Mouse (Mus musculus) mature B cell (primary cell): ENCODE data around the gene Hoxd4.

ENCODE experiments used
- in situ Hi-C: fragments of 300-500 bp; cut with MboI; formaldehyde crosslinking; loops from 2 replicates; pipeline ENCODE4 v1.14.3; 2019

Gene Hoxd4

DNA sequence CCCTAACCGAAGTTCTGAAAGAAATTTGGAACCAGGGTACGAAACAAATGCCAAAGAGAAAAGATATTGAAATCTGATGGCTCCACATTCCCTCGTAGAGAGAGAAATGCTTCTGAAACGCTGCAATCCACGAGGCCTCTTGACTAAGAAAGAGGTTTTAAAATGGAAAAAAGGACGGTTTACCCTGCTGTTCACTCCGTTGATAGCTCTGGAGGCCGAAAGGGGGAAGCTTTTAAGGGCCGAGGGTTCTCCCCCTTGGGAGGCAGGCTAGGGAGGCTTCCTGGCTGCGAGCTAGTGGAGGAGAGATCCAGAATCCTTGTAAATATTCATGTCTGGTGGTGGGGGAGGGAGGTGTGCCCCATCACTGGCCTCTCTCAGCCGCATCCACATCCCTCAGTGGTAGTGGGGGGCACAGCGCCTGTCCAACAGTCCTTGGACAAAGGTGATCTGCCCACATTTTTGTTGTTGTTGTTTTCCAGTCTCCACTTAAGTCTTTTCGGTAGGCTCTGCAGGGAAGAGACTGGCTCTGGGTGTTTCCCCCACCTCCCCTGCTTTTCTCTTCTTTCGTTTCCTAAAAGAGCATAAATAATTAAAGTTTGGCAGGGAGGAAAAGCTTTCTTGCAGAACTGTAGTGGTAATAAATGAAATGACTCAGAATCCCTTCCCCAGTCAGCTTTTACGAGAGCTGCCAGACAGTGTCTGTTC is 32.7 kb upstream of the Hoxd4 start, which contains the start of gene Hoxd11:
Hoxd11 (plus strand) TSS at position 667 of the 705 bp plus-strand sequence.
- in situ Hi-C loops: no loop called here

DNA sequence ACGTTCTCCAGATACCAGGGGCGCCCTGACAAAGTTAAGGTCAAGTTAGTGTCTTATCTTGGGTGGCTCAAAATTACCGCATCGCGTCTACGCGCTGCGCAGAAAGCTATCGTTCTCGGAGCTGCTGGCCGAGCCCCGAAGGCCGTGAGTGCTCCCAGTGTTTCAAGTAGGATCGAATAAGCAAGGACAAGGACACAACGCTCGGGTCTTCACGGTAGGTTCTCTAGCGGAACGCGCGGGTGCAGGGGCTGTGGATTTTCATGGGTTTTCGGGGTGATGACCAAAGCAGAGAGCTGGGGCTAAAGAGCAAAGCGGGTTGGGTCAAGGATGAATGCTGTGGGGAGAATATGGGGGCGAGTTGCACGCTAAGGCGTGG is 32.1 kb upstream of the Hoxd4 start:
- in situ Hi-C loops: no loop called here

DNA sequence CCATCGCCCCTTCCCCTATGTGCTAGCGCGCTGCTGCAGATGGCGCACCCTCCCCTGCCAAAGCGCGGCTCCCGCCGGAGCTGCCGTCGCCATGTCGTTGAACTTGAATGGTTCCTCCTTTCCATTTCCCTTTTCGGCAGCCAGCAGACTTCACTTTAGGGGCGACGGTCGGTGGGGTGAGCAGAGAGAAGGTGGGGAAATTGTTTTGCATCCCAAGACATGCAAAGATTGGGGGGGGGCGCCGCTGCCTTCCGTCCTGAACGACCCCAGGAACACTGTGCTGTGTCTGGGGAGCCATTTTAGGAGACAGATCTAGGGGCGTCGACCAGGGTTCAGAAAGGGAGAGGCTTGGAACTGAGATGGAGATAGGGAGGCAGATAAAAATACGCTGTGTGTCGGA is 31.7 kb upstream of the Hoxd4 start:
- in situ Hi-C loops: no loop called here

DNA sequence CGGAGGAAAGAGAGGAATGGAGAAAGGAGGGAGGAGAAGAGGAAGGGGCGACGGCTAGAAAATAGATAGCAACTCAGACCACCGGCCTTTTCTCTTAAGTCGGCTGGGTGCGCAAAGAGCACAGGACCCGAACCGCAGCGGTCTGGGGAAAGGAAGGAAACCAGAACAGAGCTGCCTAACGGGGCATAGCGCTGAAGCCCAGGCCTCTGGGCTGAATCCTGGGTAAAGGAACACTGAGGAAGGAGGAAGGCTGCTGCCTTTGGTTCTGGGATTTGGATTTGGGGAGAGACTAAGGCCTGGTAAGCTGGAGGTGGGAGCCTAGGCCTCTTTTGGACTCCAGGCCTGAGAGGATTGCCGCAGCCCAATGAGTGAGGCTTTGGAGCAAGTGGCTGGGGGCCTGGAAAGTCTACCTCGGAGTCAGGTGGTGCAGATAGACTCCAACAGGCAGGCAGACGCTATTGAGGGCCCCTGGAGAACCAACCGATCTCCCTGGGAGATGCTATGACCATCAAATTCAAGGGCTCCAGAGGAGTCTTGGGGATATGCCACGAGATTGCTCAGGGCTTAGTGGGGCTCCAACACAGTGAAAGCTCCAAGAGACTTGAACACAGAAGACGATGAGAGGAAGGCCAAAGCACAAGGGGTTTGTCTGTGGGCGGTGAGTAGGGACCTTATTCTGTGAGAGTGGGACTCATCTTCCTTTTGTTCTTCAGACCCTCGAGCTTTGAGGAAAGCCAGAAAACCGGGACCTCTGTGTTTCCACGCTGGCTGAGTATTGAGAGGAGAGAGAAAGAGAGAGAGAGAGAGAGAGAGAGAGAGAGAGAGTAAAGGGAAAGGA is 30.9 kb upstream of the Hoxd4 start:
- in situ Hi-C loops: no loop called here

DNA sequence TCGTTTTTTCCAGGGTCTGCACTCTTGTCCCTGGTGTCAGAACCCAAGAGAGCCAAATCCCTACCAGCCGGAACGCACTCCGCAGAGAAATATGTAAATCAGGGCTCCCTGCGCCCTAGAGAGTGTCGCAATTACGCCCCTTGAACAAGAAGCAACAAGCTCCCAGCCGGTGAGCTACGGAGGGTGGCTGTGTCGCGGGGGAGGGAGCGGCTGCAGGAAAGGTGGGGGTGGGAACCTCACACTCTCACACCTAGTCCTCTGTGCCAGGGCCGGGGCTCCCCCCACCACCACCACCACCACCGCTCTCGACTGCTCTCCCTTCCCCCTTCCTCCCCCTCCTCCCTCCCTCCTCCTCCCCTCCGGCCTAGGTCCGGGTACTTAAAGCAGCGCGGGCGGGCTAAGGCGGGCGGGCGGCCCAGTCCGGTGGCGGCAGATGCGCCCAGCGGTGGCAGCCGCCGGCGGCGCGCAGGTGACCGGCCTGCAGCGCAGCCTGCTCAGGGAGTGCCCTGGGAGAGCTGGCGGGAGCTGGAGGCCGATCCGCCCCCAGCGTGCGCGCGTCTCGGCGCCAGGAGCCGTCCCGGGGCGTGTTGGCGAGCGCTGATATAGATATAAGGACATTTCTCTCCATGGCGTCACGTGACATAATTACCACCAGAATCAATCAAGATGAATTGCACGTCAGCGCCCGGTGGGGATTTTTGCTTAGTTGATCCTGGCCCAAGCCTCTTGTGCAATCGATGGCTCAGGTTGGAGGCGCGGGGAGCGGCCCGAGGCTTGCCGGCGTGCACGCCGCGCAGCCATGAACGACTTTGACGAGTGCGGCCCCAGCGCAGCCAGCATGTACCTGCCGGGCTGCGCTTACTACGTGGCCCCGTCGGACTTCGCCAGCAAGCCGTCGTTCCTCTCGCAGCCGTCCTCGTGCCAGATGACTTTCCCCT is 29.9 kb upstream of the Hoxd4 start:
- in situ Hi-C loops: no loop called here

DNA sequence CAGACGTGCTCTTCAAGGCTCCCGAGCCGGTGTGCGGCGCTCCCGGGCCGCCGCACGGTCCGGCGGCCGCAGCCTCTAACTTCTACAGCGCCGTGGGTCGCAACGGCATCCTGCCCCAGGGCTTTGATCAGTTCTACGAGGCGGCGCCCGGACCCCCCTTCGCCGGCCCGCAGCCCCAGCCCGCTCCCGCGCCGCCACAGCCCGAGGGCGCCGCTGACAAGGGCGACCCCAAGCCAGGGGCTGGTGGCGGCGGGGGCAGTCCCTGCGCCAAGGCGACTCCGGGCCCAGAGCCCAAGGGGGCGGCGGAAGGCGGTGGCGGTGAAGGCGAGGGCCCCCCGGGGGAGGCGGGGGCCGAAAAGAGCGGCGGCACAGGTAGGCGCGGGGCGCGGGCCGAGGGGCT is 28.9 kb upstream of the Hoxd4 start:
- in situ Hi-C loops: no loop called here

DNA sequence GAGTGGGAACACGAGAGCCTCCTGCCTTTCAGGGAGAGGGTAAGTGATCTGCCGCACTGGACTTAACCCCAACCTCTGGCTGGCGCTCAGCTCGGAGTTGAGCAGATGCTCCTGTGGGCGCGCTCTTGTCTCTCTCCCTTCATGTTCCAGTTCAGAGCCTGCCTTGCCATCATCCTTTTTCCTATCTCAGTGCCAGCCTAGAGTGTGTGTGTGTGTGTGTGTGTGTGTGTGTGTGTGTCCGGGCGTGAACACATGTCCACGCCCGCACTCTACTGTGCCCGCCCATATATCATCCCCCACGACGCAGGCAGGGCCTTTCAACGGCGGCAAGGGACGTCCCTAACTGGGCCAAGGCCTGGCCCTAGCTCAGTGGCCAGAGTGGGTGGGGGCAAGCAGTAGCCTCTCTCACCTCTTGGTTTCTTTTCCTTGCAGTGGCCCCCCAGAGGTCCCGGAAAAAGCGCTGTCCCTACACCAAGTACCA is 28.2 kb upstream of the Hoxd4 start:
- in situ Hi-C loops: no loop called here

DNA sequence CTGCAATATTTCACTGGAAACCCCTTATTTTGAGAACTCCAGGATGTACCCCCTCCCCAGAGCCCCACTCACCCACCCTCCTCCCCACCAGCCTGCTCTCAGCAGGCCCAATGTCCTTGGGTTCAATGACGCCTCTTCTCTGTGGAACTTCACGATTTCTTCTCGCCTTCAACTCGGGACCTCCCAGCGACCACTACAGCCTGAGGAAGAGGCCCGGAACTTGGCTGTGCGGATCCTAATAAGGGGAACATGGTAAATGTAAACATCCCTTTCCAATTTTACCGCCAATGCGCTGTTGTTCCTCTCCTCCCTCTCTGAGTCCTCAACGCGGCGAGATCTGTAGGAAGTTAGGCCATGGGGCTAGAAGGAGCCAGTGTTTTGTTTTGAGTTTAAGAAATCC is 27.6 kb upstream of the Hoxd4 start:
- in situ Hi-C loops: no loop called here

DNA sequence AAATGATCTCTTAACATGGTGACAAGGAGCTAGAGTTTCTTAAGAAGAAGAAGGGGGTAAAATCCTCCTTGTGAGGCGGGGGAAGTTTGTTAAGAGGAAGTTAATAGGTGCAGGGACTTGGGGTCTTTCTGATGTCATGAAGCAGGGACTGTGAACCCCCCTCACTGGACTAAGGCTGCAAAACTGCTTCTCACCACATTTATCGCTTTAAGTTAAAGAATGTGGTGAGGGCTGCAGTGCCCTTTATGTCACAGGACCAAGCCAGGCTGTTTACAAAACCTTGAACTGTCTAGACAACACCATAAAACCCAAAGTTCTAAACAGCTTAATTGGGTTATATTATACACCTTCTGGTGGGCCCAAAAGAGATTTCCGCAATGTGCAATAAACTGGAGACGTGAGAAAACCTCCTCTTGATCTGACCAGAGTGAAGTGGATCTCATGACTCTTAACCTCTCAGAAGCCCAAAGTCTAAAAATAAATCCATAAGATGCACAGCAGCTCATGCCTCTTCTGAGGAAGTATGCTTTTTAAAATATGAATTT is 26.6 kb upstream of the Hoxd4 start:
- in situ Hi-C loops: no loop called here

DNA sequence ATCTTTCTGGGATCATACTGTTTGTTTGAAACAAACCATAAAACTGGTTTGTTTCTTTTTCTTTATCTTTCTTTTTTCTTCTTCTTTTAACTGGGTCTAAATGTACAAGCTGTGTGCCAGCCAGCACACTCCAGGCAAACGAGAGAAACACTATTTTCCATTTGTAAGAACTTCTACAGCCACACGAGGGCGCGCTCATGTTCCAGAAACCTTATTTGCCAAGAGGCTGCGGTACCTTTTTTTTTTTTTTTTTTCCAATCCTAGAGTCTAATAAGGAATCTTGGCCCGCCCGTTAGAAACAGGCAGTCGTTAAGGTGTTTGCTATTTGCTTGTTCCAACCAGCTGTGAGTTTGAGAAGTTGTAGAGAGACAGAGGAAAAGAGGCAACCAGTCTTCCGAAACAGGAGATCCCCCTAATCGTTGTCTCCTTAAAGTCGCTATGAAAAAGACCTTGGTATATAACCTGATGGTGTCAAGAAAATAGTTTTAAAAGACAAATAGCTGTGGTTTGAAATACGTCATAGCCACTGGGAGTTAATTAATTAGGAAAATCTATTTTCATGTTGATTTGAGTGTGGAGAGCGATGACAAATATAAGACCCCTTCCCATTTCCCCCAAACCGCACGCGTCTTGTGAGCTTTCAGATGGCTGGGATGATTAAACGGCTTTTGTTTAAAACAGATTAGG is 25.3 kb upstream of the Hoxd4 start:
- in situ Hi-C loops: no loop called here

DNA sequence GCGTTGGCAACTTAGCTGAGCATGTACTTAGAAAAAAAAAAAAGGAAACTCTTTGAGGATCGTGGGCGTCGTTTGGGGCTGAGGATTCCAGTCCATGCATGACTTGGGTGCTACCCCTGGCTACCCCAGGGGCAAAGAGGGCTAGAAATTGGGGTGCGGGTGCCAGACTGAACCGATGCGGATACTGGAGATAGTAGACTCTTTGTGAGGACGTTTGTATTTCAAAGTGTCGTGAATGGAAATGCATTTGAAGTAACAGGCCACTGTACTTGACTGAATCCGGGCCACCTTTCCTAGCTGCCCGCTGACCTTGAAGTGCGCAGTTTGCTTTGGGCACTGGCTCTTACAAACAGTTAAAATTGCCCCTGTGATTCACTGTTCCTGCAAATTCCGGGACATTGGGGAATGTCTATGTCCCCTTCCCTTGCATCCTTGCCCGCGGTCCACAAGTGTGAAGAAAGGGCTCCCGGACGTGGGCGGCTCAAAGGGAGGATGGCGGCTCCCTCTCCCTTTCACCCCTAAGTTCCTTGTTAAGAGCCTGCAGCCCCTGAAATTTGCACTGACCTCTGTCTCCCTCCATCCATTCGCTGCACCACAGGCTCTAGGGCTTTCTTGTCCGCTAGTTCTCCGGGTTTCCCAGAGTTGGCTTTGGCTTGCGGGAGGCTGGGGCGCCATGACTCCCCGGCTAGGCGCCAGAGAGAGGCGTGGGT is 24.6 kb upstream of the Hoxd4 start:
- in situ Hi-C loops: no loop called here

DNA sequence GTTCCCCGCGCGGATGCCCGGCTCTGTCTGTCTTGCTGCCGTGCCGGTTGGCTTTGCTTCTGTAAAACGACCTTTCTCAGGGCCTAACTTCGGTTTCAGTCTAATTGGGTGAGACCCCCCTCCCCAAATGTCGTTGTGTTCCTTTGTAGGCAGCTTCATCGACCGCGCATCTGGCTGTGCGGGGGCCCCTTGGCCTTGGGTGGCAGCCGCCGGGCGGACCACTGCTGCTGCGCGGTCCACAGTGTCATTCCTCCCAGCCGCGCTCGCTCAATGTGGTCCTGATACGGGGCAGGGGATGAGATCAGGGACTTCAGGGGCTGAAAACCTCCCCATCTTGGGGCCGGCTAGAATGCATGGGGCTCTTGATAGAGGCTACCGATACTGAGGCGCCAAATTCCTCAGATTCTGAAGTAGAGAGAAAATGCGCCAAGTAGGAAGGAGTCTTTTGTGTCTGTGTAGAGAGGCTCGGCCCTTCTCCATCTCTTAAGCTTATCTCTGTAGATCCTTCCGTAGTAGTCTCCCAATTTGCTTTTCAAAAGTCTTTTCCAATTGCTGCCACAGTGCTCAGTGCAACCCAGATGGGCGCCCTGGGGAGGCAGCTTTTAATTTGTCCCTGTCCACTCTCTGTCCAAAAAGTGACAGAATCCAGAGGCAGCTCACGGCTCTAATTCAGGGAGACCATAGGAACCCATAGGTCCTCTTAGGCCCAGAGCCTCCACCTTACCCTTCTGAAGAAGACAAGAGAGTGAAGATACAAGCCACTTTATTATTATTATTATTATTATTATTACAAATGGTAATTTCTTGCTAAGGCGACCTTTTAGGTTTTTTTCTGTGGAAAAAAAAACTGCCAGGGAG is 23.8 kb upstream of the Hoxd4 start:
- in situ Hi-C loops: no loop called here

DNA sequence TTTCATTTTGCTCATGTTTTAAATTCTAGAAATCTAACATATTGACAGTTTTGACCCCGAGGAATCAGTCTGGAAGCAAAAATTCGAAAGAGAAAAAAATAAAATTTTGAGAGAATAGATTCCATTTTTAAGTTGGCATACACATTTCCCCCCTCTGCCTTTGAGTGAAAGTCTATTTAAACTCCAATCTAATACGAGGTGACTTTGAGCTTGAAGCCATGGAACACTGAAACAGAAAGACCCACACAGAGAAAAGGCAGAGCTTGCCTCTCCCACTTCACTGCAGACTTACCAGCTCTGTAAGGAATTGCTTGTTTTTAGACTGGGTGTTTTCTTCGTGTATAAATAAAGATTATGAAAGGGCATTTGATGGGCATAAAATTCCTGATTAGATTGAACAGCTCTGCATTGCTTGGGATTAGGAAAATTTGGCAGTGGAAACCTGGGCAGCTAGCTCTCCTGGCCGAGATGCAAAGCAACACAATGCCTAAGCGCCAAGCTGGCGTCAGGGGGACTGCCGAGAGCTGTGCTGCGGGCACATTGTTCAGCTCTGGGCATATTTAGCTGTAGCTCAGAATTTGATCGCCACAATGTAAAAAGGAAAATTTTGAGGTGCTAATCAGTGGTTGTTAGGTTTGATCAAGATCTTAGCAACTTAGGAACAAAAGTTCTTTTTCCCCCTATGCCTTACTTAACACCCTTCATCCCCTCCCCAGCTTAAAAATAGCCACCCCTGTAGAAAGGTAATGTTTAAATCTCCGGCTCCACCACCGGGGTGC is 22.7 kb upstream of the Hoxd4 start:
- in situ Hi-C loops: no loop called here

DNA sequence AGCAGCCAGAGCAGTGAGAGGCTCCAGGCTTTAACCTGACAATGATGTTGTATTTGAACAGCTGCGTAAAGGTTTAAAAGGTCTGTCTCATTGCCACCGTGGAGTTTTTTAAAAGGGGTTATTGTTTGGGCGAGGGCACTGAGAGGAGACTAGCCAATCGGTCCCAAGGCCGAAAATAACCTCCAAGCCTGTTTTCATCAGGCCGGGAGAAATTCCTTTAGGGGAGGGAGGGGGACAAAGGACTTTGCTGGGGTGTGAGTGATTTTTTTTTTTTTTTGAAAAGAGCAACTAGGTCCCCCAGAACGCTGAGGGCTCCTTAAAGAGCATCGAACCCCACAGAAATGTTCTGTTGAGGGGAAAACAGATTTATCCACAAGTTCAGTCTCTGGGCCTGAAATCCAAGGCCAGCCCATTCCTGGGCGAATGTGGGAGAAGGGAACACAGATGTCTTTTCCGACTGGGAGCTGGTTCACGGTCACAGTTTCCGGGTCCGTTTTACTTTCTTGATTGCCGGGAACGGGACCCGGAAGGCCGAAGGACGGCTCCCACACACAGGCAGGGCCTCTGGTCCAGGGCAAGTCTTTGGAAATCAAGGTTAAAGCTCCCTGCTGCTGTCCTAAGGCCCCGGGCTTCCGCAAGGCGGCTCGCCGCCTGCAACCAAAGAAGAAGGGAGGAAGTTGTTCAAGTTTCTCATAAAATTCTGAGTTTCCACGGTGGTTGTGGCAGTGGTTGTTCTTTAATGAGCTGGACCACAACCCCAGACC is 22.0 kb upstream of the Hoxd4 start:
- in situ Hi-C loops: no loop called here

DNA sequence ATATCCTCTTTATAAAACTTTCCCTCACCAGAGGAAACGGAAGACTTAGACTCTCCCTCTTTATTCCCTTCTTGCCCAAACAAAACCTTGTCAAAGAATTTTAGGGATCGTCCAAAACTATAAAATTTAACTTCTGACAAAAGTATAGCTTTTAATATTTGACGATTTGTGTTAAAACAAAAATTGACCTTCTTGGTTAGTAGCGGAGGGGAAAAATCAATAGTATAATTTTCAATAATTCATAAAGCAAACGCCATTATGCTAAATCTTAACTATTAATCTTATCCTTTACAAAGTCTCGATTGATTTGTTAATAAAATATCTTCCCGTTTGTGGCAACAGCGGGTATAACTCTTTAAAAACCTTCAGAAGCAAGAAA is 21.4 kb upstream of the Hoxd4 start:
- in situ Hi-C loops: no loop called here

DNA sequence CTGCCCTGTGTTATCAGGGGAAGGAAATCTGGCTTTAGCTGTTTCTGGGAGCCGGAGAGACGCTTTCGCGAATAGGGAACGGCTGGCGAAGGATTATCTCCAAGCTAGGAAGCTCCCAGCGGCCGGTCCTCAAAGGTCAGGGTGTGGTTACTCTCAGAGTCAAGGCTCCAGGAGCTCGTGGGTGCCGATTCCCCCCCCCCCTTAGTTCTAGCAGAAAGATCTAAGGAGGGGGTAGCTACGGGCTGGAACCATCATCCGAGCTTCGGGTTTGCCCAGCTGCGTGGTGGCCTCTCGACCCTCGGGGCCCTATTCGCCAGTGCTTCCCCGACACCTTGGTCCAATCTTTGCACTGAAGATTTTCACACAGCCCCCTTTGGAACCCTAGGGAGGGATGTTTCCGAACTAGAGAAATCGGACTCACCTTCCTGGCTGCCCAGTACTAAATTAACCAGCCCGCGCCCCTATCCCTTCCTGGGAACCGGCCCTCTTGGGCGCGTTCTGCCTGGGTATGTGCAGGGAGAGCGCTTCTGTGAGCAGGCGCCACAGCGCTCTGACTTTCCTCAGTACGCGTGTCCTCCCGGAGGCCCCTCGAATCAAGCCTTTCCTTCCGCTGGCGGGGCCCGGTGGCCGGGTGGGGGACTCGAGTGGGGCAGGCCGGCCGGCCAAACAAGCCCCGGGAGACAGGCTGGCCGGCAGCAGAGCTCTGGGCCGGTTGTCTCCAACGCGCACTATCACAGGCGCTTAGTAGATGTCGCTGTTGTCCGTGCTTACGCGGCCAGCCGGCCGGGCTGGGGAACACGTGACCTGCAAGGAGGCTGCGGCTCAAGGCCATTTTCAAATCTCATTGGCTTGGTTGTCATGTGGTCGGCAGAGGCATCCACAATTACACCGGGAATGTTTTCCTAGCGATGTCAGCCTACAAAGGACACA is 20.4 kb upstream of the Hoxd4 start, which contains the start of gene Hoxd10:
Hoxd10 (plus strand) TSS at position 903 of the 930 bp plus-strand sequence.
- in situ Hi-C loops: no loop called here
